Mouse (Mus musculus): ENCODE measurements around the gene Hcrt. TPM values are rescaled to one million over a fixed set of nuclear protein-coding genes. Genes with fewer than 3 reads are reported as not detected.

Gene Hcrt
- polyA plus RNA-seq, 2 experiments from 2014 or later = not detected

DNA sequence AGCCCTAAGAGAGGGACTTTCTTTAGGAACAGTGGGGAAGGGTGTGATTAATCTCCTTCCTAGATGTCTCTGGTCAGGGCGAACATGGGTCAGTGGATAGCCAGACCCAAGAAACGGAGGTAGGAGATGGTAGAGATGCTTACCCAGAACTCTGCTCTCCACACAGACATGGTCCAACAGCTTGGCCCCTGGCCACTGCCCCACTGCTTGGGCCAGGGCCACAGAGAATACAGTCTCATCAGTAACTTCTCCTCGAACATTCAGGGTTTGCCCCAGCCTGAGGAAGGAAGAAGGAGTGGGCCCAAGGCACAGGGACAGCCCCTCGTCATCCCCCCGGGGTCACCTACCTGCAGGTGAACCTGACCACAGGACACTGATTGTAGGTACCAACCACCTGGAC lies 5.1 kb upstream of the Hcrt start:
- ATAC-seq = no peak

DNA sequence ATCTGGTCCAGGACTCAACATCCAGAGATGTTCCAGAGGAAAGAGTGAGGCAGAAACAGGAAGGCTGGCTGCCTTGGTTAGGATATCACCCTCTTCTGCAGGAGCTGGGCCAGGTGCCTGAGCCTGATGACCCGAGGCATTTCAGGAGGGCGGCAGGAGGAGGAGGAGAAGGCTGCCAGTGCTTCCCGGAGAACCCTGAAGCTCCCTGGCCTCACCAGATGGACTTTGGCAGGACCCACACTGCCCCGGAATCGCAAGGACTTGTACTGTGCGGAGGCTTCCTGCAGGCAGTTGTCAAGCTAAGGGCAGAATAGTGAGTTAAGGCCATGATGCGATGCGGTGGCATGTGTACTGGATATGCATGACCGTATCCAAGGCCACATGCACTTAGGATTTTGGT lies 4.0 kb upstream of the Hcrt start:
- ATAC-seq = no peak

DNA sequence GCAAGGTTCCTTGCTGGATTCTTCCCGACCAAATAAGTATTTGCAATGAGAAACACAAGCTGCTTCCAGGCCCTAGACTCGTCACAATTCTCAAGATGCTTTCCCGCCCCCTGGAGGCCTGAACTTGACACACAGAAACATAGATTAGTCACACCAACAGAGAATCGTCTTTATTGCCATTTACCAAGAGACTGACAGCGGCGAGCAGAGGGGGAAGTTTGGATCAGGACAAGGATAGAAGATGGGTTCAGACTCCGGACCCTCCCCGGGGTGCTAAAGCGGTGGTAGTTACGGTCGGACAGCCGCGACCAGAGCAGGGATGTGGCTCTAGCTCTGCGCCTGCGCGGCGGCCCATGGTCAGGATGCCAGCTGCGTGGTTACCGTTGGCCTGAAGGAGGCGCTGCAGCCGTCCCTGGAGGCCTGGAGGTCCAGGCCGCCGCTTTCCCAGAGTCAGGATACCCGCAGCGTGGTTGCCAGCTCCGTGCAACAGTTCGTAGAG lies 1.1 kb downstream of the Hcrt start:
- ATAC-seq = peak; percentile 56

DNA sequence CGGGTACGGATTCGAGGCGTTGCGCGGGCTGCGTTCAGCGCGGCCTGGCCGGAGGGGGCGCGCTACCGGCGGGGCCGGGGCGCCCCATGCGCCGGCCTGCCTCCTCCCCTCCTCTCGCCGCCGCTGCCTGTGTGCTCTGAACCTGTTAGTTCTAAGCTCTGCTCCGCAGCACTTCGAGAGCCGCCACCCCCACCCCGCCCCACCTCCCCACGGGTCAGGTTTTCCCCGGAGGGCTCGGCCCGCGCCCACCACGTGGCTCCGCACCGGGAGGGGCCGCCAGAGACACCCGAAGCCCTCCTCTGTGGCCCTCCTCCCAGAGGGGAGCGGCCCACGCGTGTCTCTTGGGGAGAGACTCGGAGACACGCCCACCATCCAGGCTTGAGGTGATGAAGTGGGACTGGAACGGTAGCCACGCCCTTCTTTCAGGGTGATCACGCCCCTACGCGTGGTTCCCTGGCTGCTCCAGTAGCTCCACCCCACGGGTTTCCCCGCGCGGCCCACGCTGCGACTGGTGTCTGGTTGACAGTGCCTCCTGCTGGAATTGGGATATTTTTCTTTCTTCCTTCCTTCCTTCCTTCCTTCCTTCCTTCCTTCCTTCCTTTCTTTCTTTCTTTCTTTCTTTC lies 3.0 kb downstream of the Hcrt start, which contains the start of gene Kcnh4:
Gene Kcnh4 (minus strand): TSS at position 332 of the 623 bp plus-strand sequence.
- peak; percentile 77 for ATAC-seq

DNA sequence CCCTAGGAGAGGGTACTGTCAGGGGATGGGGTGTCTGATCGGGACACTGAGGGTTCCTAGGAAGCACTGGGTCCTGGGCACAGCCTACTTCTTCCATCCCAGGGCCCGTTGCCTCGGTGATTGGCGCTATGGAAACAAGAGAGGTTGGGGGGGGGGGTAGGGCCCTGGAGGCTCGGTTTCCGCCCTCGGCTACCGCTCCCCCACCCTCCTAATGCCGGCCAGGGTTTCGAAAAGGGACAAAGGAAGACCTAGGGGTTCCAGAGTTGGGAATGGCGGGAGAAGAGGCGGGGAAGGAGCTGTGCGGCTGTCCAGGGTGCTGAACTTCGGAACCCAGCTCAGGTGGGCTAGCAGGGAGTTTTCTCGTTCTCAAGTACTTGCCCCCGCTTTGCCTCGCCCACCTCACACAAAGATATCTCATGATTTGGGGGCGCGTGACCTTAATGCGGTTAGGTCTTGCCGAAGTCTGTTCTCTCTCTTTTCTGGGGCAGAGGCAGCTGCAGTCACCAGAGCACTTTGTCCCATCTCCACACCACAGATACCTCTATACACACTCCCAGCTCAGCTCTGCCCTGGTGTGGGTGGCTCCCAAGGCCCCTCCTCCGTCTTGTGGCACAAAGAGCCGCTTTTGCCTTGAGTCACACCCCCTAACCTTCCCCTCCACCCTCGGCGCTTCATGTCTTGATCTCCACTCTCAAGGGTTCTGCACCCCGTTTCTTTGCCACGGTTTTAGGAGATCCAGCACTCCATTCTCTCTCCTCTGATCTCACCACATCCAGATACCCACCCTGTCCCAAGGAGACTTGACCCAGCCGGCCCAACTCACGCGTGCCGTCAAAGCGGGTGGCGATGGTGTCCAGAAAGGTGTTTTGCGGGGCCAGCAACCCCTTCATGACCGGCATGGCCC lies 3.8 kb downstream of the Hcrt start:
- peak; percentile 19 for ATAC-seq

DNA sequence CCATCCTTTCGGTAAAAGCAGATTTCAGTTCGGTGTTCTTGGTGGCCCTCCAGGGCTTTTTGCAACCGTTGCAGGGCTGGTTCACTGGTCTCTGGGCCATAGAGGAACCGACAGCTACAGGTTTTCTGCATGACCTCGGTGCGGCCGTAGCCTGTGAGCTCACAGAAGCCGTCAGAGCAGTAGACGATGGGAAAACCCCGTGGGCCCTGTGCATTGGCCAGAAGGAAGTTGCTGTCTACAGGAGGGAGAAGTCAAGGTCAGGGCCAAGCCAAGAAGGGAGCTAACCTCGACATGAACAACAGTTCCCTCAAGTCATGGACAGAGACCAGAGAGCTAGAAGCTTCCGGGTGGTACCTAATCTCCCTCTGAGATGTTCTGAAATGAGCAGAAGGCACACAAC lies 5.2 kb downstream of the Hcrt start:
- ATAC-seq = no peak

DNA sequence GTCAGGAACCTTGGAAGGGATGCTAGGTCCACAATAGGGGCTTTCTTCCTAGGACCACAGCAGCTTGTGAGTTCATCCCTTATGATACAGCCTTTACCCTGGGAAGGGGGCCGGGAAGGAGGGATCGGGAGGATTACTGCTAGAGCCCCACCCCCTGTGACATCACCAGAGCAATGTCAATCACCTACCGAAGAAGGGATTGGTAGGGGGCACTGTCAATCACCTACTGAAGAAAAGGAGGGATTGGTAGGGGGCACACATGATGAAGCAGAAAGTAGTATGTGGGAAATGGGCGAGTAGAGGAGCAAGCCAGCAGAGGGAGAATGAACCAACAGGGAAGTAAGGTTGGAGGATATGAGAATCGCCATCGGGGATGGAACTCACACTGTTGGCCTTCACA lies 6.3 kb downstream of the Hcrt start:
- ATAC-seq = no peak

DNA sequence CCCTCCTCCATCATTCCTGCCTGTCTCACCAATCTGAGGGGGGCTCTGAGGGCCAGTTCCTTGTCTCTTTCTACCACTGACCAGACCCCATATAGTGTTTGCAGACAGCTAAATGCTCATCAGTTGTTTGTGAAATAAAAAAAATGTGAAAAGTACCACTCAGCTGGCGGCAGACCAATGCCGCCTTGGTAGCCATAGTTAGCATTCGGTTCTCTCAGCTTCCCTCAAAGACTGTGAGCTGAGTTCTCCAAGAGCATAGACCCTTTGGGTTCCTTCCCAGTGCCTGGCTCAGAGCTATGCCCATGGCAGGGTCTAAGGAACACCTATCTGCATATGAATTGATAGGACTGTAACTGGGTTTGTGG lies 8.1 kb downstream of the Hcrt start:
- ATAC-seq = no peak

DNA sequence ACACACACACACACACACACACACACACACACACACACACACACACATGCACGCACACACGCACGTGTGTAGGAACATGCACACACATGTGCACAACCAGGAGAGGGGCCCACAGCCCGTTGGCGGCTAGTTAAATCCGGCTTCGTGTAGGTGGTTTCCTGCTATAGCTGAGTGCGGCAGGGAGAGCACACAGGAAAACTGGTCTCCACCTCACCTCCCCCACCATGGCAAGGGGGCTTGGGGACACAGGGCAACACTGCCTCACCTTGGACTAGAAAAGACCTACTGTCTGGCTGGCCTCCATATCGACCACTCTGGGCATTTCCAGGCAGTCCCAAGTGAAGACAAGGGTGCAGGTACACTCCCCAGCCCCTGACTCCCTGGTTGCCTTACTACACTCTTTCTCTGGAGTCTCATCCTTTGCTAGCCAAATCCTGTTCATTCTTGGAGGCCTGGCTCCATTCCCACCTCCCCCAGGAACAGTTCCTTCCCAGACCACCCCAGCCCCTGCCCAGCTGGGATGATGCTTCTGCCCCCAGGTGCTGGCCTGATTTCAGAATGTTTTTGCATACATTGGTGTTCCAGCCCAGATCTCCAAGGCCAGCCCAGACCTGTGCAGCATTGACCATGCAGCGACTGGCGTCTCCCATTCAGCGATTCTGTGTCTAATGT lies 8.6 kb downstream of the Hcrt start:
- ATAC-seq = no peak

DNA sequence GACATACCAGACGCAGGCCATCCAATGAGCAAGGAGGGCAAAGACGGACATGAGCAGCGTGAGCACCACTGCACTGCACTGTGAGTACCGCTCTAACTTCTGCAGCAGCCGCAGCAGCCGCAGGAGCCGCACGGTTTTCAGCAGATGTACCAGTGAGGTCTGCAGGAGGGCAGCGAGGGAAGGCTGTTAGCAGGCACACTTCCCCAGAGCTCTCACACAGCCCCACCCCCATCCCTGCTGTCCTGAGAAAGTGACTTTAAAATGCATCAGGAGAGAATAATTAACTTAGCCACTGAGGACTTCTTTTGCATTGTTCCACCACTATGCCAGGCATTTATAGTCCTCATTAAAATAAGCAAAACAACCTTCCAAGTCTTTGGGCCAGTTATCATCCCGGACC lies 10.4 kb downstream of the Hcrt start:
- ATAC-seq = no peak

DNA sequence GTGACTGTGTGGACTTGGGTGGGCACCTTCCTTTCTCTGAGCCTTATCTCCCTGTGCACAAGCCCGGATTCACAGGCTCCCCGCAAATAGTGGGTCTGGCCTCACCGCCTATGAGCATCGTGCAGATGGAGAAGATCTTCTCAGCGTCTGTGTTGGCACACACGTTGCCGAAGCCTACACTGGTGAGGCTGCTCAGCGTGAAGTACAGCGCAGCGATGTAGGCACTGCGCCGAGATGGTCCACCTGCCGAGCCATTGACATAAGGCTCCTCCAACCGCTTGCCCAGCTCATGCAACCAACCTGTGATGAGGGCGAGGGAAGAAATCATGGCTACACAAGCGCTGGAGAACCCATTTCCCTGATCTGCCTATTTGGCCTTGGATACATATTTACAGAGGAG lies 12.6 kb downstream of the Hcrt start:
- no peak for ATAC-seq

DNA sequence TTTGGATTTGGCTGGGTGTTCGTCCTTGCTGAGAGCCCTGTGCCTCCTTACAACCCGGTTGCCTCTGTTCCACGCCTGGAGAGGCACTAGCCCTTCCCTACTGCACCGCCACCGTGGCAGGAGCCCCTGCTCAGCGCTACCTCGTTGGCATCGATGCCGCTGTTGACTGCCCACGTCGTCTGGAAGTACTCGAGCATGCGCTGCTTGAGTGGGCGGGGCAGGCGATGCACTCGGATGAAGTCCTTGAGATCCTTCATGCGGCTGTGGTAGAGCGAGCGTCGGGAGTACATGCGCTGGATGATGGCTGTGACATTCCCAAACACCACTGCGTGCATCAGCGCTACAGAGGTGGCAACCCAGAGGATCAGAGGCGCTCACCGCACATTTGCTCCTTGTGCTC lies 13.3 kb downstream of the Hcrt start:
- ATAC-seq = no peak

DNA sequence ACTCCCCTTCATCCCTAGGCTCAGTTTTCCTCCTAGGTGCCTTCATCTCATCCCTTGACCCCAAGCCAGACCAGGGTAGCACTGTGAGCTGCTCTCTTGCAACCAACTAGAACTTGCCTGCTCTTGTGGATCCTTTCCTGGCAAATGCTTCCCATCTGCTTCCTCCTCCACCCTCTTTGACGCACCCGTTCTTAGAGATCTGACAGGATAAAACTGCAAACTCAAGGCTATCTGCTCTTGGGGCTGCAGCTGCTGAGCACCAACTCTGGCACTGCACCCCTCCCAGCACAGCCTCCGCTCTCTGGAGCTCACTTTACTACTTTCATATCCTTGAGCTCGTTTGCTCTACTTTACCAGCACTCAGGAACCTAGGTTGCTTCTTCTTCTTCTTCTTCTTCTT lies 14.1 kb downstream of the Hcrt start:
- no peak for ATAC-seq

DNA sequence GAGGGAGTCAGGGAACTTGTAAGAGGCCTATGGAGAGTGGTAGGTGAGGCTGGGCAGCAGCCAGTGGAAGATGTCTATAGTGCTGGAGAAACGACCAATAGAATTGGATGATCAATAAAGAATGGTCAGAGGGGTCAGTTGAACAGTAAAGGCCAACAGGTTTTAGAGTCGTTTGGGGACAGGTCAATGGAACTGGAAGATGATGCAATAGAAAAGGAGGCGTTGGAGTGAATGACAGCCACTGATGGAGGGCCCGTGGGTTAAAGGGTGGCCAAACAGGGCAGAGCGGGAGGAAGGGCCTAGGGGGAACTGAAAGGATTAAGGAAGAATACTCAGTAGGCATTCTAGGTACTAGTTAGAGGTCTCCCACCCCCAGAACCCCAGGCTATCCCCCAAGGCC lies 15.6 kb downstream of the Hcrt start:
- no peak for ATAC-seq

DNA sequence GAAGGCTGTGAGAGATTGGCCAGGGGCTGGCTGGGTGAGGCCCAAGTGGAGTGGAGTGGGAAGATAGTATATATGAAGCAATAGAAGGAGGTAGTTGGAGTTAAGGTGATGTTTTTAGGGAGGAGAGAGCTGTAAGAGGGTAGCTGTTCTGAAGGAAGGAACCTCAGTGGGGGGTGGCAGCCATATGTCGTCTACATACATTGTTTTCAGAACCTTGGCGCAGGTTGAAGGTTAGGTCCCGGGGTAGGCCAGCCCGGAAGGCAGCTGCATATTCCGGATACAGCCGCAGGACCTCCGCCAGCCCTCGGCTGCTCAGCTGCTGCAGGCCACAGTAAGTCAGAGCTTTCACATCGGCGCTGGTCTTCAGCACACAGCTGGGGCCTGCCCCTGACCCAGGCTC lies 16.2 kb downstream of the Hcrt start:
- no peak for ATAC-seq

DNA sequence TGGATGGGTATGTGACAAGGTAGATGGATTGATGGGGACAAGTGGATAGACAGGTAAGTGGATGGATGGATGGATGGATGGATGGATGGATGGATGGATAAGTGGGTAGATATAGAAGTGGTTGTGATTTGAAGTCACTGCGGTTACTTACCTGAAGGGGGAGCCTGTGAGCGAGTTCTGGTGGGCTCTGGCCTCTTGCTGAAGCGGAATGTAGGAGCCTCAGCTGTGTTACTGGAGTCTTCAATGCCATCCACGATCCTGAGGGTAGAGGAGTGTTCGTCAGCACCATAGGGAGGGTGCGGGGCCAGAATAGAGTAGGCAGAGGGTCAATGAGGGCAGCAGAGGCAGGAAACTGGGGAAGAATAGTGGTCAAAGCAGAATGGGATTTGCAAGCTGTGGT lies 17.6 kb downstream of the Hcrt start:
- no peak for ATAC-seq

DNA sequence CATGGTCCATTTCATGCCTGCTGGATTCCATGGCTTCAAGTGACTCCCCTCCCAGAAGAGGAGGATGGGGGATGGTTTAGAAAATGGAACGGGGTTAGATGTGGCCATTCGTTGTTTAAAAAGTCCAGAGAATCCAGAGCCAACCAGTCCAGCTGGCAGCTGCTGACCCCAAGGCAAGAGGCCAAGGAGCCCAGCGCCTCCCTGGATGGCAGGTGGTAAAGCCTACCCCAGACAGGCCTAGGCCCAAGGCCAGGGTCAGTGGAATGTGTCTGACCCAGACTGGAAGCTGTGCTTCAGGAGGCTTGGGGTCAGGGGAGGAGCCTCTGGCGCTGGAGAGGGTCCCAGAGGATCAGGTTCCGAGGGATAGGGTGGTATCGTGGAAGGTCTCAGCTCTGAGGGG lies 21.4 kb downstream of the Hcrt start:
- ATAC-seq = no peak

DNA sequence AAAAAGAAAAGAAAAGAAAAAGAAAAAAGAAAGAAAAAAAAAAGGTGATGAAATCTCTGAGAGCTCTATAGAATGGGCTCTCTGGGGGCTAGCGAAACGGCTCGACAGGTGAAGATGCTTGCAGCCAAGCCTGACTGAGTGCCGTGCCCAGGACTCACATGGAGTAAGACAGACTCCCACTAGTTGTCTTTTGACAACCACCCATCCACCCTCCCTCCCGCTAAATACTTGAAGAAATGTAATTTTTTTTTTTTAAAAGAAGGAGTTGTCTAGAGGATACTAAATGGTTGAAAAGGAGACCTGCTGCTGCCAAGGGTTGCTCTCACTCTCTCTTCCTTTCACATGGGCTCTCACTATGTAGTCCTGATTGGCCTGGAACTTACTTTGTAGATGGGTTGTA lies 24.0 kb downstream of the Hcrt start:
- no peak for ATAC-seq

DNA sequence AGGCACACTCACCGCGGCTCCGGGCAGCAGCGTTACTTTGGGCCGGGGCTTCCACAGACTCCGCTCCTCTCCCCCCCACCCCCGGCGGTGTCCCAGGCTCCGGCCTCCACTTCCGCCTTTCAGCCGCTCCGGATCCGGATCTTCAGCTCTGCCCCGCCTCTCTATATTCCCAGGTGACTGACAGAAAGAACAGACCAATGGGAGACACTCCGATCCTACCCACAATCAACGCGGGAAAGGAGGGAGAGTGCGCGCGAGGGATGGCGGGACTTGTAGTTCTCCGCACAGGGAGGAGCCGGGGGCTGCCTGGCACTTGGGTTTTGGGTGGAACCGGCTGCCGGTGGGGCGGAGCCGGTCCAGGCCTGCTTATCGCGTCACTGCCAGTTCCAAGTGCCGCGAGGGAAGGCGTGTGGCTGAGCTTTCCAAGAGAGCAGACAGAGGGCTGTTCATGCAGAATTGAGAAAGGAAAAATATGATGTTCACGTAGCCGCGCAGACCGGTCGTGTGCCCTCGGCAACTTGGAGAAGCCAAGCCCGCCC lies 24.6 kb downstream of the Hcrt start, which contains the start of gene Rab5c:
Gene Rab5c (minus strand): TSS at position 150 of the 539 bp plus-strand sequence.
- ATAC-seq = peak; percentile 98

DNA sequence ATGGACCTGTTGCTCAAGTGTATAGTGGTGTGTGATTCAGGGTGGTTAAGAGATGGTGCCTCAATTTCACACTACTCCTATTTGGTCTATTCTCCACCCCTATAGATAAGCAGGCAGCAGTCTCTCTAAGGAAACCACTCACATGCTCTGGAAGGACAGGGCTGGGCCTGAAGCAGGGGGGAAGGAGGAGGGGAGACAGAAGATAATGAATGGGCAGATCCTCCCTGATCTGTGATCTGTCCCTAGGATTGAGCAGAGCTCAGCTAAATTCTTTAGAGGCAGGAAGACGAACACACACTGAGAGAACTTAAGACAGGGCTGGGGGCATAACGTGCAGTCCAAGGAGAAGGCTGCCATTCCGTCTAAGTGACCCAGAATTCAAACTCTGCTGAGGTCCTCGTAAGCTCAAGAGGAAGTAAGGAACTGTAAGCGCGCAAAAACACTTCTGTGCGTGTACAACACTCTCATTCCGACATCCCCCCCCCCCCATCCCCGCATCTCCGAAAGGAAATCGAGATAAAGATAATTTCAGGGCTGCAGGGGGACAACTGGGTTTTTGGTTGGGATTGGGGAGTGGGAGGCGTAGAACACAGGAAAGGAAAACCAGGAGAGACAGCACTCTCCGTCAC lies 25.5 kb downstream of the Hcrt start:
- no peak for ATAC-seq

DNA sequence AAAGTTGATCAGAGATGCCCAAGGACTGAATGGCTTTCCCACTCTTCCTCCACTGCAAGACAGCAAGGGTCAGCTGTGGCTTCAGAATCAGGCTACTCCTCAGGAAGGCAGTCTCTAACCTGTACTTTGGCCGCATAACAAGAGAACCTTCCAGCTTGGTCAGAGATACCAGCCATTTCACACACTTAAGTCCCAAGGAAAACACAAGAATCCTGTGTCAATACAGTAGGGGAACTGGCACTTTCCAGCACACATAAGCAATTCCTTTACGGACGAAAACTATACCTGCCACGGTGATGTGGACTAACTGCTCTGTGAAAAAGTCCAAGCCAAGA lies 26.0 kb downstream of the Hcrt start:
- no peak for ATAC-seq

DNA sequence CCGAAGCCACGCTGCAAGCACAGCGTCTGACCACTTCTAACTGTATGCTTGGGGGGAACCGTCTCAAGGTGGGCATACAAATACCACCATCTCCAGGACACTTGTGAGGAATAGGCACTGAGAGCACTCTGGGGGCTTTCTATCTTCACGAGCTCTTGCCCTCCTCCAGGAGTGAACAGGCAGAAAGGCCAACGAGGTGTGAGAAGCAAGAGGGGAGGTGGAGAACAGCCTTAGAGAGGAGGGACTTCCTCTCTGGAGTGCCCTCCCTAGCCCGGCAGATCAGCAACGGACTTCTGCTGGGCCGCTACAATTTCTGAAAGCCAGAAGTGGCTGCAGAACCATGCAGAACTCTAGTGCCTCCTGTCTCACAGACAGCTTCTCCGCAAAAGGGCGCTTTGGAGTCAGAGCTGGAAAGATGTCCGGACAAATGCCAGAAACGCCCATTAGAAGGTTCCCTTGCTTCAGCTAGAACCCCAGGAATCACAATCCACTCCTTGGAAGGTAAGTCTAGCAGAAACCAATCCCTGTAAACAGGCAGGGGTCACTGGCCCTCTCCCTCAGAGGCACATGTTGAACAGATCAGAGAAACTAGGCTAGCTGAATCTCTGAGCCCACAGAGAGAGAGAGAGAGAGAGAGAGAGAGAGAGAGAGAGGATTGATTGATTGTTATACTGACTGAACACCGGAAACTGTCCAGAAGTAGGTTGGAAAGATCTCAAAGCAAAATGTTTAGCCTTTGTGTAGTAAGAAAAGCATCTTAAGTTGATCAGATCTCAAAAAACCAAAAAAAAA lies 26.6 kb downstream of the Hcrt start:
- ATAC-seq = no peak

All from activated CD4-positive, CD25-positive, alpha-beta regulatory T cell, adult 4 months (primary cell).